Mouse (Mus musculus) lung, embryonic 16.5 days (tissue): ENCODE data around the gene Plek2. TPM values are rescaled to one million over a fixed set of nuclear protein-coding genes. Genes with fewer than 3 reads are reported as not detected.

Experiments used
- ATAC-seq: fragments of 200-750 bp; cut with Nextera tagmentation; 2 replicates; pipeline ENCODE4 v1.8.0; 2017; ENCODE audit warnings: low read depth, mild to moderate bottlenecking, moderate library complexity
- H3K27ac ChIP-seq: fragments of 300-500 bp; sonication (generic); 2 replicates; pipeline ENCODE4 v1.5.1; 2014; ENCODE audit warnings: mild to moderate bottlenecking, control low read depth, low read length
- H3K27me3 ChIP-seq: fragments of 300-500 bp; sonication (generic); 2 replicates; pipeline ENCODE4 v1.6.1; 2014; ENCODE audit warnings: low read depth, low read length, mixed read lengths; ENCODE audit not compliant: control insufficient read depth, insufficient read depth
- H3K36me3 ChIP-seq: fragments of 300-500 bp; sonication (generic); 2 replicates; pipeline ENCODE4 v1.6.1; 2014; ENCODE audit warnings: low read length; ENCODE audit not compliant: control insufficient read depth, insufficient read depth
- H3K4me1 ChIP-seq: fragments of 300-500 bp; sonication (generic); replicated peaks from 2 replicates; pipeline ENCODE4 v1.6.1; 2014; ENCODE audit warnings: low read length, mixed read lengths; ENCODE audit not compliant: control insufficient read depth, insufficient read depth
- H3K4me2 ChIP-seq: fragments of 300-500 bp; sonication (generic); 2 replicates; pipeline ENCODE4 v1.6.1; 2014; ENCODE audit warnings: low read depth, low read length, control low read depth
- H3K4me3 ChIP-seq: fragments of 300-500 bp; sonication (generic); 2 replicates; pipeline ENCODE4 v1.5.1; 2014; ENCODE audit warnings: mild to moderate bottlenecking, low read length, control low read depth
- H3K9ac ChIP-seq: fragments of 300-500 bp; sonication (generic); 2 replicates; pipeline ENCODE4 v1.6.1; 2014; ENCODE audit warnings: low read length, control low read depth
- H3K9me3 ChIP-seq: fragments of 300-500 bp; sonication (generic); 2 replicates; pipeline ENCODE4 v1.6.1; 2016; ENCODE audit warnings: low read length; ENCODE audit not compliant: control insufficient read depth
- WGBS: fragments of 180-500 bp; shearing (Covaris S2); extraction: QIAGEN DNeasy Blood & Tissue Kit; methylation state at CpG from one replicate; pipeline ENCODE4 v1.1.7; 2014; 5-methylcytosine and 5-hydroxymethylcytosine counted together
- polyA plus RNA-seq: library from polyadenylated mRNA; unstranded; fragments of >200 nt; fragmentation: Nextera tagmentation; extraction: Ambion mirVana; gene quantifications from 2 replicates; pipeline ENCODE4 v1.2.1, GENCODE M21; 2015

The Plek2 gene
- polyA plus RNA-seq, 1 experiment from 2014 or later: 7.9 TPM

DNA sequence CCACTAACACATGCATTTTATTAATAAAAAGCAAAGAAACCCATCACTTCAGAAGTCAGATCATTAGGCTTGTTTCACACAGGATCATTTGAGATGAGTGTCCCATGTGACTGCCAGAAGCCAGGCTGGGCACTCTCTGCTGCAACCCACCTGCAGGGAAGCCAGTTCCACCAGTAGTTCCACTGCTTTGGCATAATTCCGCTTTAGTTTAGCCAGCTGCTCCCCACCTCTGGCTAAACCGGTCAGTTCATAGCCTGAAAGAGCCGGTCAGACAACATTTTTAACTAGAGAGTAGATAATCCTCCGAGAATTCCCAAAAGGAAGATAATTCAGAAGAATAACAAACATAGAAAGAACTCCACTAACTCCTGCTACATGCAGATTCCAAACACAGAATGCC, 58.5 kb downstream of the Plek2 start:
- no peaks in the 10 kb centered on the region for H3K4me1 ChIP-seq
- no peak overlapping the region for H3K4me2 ChIP-seq
- H3K36me3 ChIP-seq: peaks cover 10% of the 10 kb centered on the region
- no peak overlapping the region for H3K27ac ChIP-seq
- no peak for ATAC-seq
- no peak overlapping the region for H3K9ac ChIP-seq
- H3K4me3 ChIP-seq: no peak overlapping the region
- H3K27me3 ChIP-seq: no peaks in the 10 kb centered on the region
- WGBS: 81% methylated on average over 4 of the region's 4 CpGs
- no peaks in the 10 kb centered on the region for H3K9me3 ChIP-seq

- H3K4me2 ChIP-seq: no peak overlapping the region
- H3K9me3 ChIP-seq: no peaks in the 10 kb centered on the region
- WGBS: 76% methylated on average over 1 of the region's 1 CpGs
- no peak overlapping the region for H3K9ac ChIP-seq
- H3K27ac ChIP-seq: no peak overlapping the region
- H3K27me3 ChIP-seq: no peaks in the 10 kb centered on the region
- no peak for ATAC-seq
- no peak overlapping the region for H3K4me3 ChIP-seq
- no peaks in the 10 kb centered on the region for H3K4me1 ChIP-seq
- H3K36me3 ChIP-seq: peaks cover 25% of the 10 kb centered on the region
Measured at GRCm38 (mm10) chr12:78842429-78842828, 64.3 kb downstream of the Plek2 start.

DNA sequence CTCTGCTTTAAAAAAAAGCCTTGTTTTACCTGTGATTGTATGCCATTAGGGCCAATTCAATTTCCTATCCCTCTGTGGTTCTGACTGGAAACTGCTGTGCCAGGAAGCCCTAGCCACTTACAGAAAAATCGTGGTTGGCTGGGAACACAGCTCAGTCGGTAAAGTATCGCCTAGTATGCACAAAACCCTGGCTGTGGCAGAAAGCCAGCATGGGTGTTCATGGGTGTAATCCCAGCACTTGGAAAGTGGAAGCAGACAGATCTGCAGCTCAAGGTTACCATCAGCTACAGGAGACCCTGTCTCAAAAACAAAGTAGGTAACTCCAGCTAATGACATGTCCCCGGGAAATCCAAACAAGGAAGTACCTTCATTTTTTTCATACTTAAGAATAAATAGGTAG, 66.9 kb downstream of the Plek2 start:
- H3K9me3 ChIP-seq: no peaks in the 10 kb centered on the region
- peaks cover 28% of the 10 kb centered on the region for H3K36me3 ChIP-seq
- H3K4me2 ChIP-seq: no peak overlapping the region
- H3K4me1 ChIP-seq: no peaks in the 10 kb centered on the region
- WGBS: 80% methylated on average over 4 of the region's 4 CpGs
- no peak overlapping the region for H3K4me3 ChIP-seq
- no peak for ATAC-seq
- H3K9ac ChIP-seq: no peak overlapping the region
- H3K27me3 ChIP-seq: no peaks in the 10 kb centered on the region
- H3K27ac ChIP-seq: no peak overlapping the region

Other genes starting within 250 kb of the Plek2 start
- not detected in 2 replicates for gene Fam71d, start 215.4 kb downstream of the Plek2 start, polyA plus RNA-seq
- gene Mpp5, start 158.1 kb downstream of the Plek2 start, polyA plus RNA-seq: 25.1 and 29.3 TPM in 2 replicates
- 56.6 and 59.9 TPM in 2 replicates for gene Atp6v1d, start 45.3 kb downstream of the Plek2 start, polyA plus RNA-seq
- 192 and 198 TPM in 2 replicates for gene Eif2s1, start 45.1 kb downstream of the Plek2 start, polyA plus RNA-seq
- 6.7 and 9.5 TPM in 2 replicates for gene Tmem229b, start 100.7 kb upstream of the Plek2 start, polyA plus RNA-seq
- 2.6 and 3.1 TPM in 2 replicates for gene Plekhh1, start 122.2 kb upstream of the Plek2 start, polyA plus RNA-seq
- gene Pigh, start 182.7 kb upstream of the Plek2 start, polyA plus RNA-seq: 25.9 and 26.4 TPM in 2 replicates
- 4.6 and 5.9 TPM in 2 replicates for gene Arg2, start 223.8 kb upstream of the Plek2 start, polyA plus RNA-seq